Mouse (Mus musculus) fibroblast of lung, adult 2 months (primary cell): ENCODE results near the gene Shq1.

Experiments used
- DNase-seq: peaks from one replicate; pipeline ENCODE4 v3.0.0-alpha.2; 2011; ENCODE audit warnings: low read depth

The Shq1 gene

DNA sequence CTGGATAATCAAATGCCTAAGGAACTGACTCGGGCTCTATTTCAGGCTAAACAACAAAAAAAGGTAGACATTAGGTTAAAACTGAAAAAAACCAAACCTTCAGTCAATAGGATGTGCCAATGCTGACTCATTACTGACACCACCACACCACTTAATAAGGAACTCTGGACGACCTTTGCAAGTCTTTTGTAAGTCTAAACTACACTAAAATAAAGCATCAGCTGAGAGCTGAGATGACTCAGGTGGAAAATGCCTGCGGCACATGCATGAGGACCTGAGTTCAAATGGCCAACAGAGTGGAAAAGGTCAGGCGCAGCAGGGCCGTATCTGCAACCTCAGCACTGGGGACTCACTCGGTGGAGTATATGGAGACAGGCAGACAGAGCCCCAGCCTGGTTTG lies 69.3 kb downstream of the Shq1 start:
- no peak for DNase-seq

DNA sequence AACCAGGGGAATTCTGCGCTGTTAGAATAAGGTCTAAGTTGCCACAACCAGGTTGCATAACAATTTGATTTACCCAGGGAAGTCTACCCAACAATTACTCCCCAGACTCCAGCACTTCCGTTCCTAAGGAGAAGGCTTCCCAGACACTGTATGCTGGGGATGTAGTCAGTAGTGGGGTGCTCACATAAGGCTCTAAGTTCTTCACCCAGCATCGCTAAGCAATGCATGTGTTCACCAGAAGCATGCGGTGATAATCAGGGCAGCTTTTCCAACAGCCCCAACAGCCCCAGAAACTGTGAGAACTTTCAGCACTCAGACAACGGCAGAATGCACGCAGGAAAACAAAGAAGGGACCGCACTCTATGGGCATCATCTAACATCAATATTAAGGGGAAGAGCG lies 77.1 kb downstream of the Shq1 start:
- DNase-seq = no peak

DNA sequence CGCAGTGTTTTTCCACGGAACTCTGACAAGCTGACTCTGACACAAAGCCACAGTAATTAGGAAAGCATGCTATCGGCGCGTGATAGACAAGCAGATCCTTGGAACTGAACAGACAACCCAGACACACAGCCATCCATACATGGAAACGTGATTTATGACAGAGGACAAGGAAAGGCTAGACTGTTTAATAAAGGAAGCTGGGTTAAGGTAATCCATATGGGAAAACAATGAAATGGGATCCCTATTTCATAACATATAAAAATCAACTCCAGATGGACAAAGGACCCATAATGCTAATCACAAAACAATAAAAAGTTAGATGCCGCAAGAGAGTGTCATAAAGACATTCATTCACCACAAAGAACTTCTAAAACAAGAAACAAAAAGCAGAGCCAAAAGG lies 78.0 kb downstream of the Shq1 start:
- no peak for DNase-seq

DNA sequence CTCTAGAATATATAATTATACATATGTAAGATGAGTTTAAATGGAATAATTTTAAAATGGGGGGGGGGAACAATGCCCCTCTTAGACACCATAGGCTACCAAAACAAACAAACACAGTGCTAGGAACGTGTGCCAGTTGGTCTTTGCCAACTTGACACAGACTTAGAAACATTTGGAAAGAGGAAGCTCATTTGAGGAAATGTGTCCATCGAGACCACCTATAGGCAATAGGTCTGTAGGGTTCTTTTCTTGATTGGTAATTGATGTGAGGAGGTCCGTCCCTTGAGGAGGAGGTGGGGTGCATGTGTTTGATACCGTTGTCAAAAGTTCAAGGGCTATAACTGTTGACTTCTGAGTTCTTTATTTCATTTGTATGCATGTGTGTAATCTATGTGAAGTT lies 80.4 kb downstream of the Shq1 start:
- no peak for DNase-seq

DNA sequence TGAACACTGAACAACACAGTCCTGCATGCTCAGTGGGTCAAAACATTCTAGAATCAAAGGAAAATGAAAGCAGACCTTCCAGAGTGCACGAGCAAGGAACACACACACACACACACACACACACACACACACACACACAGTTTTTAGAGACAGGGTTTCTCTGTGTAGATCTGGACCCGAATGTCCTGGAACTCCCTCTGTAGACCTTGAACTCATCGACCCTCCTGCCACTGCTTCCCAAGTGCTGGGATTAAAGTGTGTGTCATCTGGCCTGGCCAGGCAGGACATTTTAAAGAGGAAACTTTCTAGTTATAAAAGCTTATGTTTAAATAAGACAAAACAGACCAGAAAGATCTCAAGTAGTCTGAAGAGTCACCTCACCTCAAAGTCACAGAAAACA lies 82.1 kb downstream of the Shq1 start:
- DNase-seq = no peak

DNA sequence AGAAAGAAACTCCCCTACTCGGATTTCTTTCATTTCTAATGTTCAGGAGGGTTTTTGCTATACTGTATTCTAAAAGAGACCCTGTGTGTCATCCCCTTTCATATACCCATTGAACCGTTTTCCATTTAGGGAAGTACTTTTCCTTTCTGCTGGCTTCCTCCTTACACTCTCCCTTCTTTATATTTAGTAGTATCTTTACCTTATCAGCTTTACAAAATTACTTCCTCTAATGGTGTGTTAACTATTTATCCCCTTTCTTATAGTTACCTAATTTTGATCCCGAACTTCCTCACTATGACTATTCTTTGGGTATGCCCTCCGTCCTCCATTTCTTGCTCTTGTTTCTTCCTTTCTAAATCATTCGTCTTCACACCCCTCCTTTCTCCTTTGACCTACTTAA lies 84.2 kb downstream of the Shq1 start:
- no peak for DNase-seq

DNA sequence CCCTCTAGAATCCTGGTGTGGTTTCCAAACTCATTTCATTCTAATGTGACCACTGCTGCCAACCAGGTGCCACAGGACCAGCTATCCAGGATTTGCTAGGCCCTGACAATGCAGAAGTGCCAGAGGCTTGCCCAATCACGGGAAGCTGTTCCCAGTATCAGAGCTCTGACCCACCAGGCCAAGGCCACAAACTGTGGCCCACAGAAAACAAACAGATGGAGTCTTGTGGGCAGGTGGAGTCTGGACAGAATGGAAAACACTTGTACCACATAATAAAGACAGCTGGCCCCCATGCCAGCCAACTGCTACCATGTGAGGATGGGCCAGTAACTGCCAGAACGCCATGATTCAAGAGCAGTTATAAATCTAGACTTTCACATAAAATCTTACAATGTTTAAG lies 89.0 kb downstream of the Shq1 start:
- no peak for DNase-seq

DNA sequence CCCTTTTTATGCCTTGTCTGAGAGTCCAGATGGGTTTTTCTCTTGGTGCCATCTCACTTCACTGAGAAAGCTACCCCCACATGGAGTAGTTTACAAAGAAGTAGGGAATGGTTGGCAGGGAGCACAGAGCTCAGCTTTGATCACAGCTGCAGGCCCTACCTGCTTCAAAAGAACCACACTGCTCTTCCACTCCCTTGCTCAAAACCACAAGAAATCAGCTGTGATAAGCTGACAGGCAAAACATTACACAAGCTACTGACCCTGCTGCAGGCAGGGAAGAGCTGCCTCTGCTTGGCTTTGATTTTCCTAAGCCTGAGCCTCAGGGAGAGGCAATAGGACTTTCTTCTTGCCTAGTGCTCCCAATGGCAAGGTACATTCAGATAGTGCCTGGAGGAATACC lies 89.9 kb downstream of the Shq1 start:
- no peak for DNase-seq

DNA sequence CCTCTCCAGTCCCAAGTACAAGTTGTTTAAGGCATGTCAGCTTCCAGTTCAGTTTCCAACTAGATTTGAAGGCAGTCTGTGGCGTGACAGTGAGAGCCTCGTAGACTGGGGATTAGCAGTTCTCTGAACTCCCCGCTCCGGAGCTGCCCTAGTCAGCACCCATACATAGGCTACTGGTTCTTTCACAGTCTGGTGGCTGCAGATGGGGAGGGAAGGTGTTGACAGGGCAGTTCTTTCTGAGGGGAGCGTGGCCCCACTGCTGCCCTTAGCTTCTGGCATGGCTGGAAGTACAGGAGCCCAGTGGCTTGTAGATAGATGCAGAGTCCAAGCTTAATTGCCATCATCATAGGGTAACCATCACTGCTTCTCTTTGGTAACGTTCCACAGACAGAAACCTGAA lies 93.4 kb downstream of the Shq1 start:
- no peak for DNase-seq

DNA sequence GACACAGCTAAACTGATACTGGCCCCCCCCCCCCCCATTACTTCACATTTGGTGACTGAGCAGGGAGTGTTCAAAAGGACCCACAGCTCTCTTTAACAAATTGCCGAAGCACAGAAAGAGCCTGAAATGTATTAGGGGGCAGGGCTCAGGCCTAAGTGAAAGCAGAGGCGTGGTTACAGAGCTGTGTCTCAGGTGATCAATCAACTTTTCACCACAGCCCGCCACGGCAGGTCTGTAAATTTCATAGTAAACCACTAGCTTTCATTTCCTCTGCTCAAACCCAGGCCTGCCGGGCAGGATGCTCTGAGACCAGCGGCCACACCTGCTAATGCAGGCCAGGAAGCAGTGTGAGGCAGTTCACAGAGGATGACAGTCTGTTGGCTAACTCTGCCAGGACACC lies 94.8 kb downstream of the Shq1 start:
- no peak for DNase-seq

DNA sequence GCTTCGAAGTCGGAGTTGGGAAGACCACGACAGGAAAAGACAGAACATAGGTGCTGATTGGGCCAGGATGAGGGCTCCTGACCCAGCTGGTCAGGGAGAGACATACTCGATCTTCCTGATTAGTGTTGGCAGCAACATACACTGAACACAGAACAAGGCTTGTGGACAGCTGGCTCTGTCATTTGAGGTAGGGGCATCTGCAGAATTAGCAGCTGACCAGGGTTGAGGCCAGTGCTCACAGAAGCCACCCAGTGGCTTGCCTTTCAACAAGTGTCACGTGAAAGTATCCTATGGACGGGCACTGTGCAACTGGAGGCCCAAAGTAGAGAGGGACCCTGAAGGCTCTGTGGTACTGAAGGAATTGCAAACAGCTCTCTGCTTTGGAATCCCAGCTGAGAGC lies 104.2 kb downstream of the Shq1 start:
- no peak for DNase-seq

DNA sequence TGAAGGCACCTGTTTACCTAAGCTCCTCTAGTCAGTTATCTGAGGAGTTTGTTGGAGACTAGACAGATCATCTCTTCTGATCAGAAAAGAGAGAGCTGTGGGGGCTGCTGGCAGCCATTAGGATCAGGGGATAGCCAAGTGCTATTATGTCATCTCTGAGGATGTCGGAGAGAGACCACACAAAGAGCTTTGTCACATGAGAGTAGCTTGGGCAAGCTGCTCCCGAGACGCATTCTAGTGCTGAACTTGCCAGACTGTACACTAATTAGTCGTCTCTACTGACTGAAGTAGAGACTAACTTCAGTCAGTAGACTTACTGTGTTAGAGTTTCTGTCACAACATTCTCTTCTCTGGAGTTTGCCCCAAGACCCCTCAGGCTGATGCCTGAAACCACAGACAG lies 106.4 kb downstream of the Shq1 start:
- DNase-seq = no peak

DNA sequence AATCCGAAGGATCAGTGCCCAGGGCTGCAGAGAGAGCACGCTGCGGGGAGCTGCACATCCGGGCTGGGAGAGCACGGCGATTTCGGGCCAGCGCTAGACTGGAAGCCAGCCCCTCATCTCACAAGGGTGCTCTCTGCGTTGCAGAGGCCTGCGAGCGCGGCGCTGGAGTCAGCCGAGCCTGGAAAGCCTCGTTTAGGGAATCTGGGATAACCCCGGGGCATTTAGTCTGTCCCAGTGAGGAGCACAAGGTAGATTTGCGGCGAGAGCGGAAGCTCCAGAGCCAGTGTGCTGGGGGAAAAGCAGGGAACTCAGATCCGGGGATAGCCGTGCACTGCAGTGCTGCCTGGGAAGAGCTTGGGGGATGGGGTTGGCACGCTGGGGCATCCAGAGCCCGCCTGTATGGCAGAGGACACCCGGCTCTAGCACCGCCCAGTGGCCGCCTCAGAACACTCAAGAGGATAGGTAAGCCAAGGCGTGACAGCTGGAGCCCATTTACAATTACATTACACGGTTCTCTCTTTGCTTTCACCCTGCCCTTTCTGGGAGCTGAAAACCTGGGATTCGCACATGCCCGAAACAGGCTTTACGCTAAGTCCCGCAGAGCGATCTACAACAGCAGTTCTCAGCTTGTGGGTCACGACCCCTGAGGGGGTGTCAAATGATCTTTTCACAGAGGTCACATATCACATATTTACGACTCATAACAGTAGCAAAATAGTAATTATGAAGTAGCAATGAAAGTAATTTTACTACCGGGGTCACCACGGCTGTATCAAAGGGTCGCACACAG lies 107.2 kb downstream of the Shq1 start:
- no peak for DNase-seq

DNA sequence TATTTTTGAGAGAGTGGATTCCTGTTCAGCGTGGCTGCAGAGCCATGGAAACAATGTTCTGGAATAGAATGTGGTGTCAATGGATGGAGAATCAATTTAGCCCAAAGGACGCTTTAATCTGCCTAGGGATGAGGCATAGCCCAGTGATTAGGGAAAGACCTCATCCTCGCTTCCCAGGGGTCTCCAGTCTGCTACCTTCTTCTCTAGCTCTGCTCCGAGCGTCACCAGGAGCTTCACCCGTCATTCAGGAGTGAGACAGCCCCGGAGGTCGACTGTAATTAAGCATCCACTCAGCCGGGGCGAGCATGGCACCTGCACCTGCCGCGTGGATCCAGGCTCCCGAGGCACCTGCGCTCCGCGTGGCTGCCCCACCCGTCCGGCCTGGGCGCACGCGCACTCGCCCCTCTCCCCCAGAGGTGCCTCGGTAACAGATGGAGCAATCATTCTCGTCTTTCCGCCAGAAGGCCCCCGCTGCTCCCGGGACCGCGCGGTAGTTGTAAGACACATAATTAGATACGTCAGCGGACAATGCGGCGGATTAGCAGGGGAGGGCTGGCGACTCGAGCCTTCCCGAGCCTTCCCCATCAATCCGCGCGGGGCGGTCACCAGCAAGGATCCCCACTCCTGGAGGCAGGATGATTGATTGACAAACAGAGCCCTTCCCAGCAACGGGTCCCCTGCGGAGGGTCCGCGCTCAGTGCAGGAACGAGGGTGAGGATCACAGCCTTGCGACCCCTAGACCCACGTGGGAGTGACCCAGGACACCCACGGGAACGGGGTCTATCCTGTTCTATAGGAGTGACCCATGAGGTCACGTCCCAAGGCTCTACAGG lies 108.0 kb downstream of the Shq1 start:
- DNase-seq = no peak

DNA sequence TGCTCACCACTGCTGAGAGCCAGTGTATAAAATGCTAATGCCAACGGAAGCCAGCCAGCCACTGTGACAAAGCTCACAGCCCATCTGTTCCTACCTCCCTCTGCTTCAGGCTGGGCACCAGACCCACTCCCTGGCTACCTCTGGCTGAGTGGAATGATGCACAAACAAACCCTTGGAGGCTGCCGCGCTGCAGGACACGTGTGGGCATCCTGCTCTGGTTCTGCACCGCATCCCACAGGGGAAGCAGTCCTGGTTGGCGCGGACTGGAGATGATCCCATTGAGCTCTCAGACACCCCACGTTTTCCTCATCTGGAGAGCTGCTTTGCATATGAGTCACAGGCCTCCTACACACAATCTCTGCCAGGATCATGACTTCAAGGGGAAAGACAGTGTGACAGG lies 112.9 kb downstream of the Shq1 start:
- no peak for DNase-seq

DNA sequence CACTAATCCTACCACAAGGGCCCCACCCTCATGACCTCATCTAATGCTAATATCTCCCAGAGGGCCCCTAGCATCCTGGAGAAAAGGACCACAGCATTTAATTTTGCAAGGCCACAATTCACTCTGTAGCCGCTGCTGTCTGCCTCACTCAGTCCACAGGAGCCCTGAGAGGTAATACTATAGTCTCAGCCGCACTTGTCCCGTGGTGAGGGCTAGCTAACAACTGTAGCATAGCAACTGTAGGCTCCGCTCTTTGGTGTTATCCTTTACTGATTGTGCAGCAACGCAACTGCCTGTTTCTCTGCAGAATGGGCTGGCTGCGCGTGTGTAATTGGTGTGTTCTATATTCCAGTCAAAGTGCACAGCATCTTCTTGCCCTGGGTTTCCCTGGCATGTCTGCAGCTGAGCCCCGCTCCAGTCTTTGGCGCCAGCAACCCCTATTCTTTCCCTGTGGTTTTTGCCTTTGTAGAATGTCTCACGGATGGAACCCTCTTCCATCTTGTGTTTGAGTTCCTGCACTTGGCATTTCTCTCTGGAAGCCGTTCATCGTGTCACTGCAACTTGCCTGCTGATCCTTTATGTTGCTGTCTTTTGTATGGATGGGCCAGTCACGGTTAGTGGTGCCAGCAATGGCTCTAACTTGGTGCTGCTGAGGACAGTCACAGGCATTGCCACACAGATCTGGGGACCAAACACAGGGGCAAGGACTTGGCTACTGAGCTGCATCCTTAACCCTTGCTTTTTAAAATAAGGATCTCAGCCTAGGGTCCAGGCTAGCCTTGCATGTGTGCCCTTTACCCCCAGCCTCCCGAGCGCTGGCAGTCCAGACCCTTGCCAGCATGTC lies 128.6 kb downstream of the Shq1 start:
- DNase-seq = no peak

DNA sequence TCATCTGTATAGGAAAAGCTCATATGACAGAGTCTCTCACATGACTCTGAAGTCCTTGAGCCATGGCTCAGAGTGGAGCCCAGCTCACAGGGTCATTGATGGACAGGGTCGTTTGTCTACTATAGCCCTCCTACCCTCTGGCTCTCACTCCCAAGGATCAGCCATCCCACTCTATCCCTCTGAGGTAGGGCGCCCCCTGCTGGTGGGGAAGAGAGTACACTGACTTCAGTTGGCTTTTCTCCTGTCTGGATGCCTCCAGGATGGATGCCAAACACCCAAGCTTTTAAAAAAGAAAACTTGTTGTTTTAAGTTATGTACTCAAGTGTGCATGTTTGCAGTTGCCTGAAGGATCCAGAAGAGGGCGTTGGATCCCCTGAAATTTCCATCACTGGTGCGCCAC lies 131.3 kb downstream of the Shq1 start:
- DNase-seq = no peak

DNA sequence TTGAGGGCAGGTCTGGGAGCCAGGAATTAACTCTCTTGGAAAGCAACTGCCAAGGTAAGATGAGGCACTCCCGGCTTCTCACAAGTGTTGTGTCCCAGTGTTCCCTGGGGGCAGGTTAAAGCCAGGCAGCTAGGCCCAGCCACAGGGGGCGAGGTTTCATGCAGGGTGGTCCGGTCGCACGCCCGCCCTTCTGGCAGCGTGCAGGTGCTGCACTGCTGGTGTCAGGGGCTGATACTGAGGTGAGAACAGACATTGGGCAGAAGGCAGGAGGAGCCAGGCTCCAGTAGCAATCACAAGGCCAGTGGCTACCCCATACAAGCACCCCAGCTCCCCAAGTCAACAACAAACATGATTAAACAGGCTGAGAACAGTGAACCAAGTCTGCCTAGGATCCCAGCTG lies 132.4 kb downstream of the Shq1 start:
- DNase-seq = no peak

DNA sequence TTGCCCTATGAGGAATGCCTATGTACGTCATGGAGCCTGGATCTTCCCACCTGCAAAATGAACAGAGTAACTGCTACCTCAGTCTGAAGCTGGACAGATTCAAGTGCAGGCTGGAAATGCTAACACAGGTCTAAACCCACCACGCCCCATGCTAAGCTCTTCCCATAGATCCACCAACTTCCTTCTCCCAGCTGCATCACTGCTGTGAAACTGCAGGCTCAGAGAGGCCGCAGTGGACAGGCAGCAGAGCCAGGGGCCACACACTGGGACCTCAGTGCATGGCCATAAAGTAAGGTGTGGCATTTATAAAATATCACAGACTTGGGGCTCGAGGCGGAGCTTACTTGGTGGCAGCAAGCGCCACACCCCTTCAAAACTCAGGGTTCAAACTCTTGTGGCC lies 133.0 kb downstream of the Shq1 start:
- no peak for DNase-seq

DNA sequence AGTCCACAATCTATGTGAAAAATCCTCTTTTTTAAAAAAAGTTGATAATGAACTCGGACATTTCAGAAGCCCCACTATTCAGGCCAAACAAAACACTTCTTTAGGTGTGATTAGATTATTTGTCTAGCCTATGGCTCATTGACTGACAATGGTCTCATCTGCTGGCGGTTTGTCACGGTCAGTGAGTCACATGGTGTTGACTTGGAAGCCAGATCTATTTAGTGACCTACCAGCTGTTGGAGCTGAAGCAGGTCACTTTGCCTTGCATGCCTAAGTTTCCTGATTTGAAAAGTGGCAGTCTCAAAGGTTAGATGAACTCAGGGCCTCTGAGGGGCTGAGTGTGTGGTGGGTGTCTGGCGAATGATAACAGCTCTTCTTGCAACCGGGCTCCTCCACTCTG lies 133.9 kb downstream of the Shq1 start:
- DNase-seq = no peak

DNA sequence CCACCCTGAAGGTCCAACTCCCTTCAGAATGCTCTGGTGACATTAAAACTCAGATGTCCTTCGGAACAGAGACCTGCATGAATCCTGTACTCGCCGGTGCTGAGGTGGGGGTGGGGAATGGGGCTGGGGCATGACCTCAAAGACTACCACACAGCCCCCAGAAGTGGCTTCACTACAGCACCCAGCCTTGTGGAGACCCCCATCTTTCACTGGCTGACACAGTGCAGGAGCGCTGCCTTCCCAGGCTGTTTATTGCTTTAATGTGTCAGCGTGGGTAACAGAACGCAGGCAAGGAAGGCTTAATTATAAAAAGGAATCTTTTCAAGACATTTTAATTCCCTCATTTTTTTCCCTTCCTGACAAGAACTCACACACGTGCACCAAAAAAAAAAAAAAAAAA lies 137.6 kb downstream of the Shq1 start:
- DNase-seq = no peak

DNA sequence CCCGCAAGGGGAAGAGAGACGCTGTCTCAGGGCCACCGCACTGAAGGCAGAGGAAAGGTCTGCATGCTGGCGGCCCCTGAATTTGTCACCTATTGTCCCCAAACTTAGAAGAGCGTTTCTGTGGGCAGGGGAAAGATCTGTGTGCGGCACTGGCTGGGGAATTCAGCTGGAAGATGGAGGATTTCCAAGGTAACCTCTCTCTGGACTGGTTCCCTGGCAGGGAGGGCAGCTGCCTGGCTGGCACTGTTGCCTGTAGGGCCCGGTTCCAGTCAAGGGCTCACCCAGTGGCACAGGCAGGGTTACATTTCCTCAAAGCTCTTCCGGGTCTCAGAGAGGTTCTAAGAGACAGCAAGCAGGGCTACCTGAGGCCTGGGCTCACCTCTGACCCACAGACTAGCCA lies 138.6 kb downstream of the Shq1 start:
- no peak for DNase-seq

DNA sequence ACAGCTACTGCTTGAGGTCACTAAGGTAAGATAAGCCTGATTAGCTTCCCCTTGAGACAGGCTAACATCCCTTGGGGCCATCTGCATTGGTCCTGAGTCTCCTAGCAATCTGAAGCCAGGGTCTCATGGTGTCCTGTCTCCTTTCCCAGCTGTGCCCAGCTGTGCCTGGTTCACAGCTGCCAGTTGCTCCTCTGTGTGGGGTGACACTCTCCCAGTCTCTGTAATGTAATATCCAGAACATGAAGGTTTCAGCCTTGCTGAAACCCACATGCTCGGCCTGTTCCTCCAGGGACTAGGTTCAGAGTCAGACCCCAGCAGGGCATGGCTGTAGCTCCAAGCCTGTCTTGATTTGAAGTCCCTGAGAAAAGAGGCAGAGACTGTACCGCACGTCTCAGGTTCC lies 141.3 kb downstream of the Shq1 start:
- DNase-seq = no peak
